Mouse (Mus musculus): ENCODE measurements around the gene Prkag1. TPM values are rescaled to one million over a fixed set of nuclear protein-coding genes. Genes with fewer than 3 reads are reported as not detected.
"Not testable (repeated sequence)": the region's sequence is repeated elsewhere in the genome, so short reads cannot be mapped to it uniquely, and the experiment has no call there.

Gene Prkag1
- polyA plus RNA-seq, 1 experiment from 2014 or later, result 71.7 TPM

- H3K4me3 ChIP-seq (ENCODE audit: low read depth, low read length), result no peak overlapping the region
- DNase-seq (ENCODE audit: low spot score) (no peak), ATAC-seq (ENCODE audit: low read depth) (no peak)
- no peak overlapping the region for H3K27ac ChIP-seq (replicated peaks; ENCODE audit: low read depth, low read length)
- no peaks in the 10 kb centered on the region for H3K4me1 ChIP-seq (ENCODE audit: control insufficient read depth, insufficient read depth, low read length)
- WGBS, result 34% methylated on average over 10 of the region's 10 CpGs
- no peak overlapping the region for H3K9ac ChIP-seq (ENCODE audit: low read depth, low read length)
- no peak overlapping the region for H3K4me2 ChIP-seq (ENCODE audit: low read depth, low read length)
- H3K36me3 ChIP-seq (ENCODE audit: control insufficient read depth, insufficient read depth, low read length), result peaks cover 60% of the 10 kb centered on the region
- H3K27me3 ChIP-seq (replicated peaks; ENCODE audit: control insufficient read depth, insufficient read depth, low read length), result no peaks in the 10 kb centered on the region
- H3K9me3 ChIP-seq (ENCODE audit: control insufficient read depth, low read length), result no peaks in the 10 kb centered on the region
Measured at GRCm38 (mm10) chr15:98821403-98821802, 9.9 kb downstream of the Prkag1 start.

GRCm38 (mm10) chr15:98820937-98821336, 10.4 kb downstream of the Prkag1 start:
- H3K9ac ChIP-seq (ENCODE audit: low read depth, low read length), result no peak overlapping the region
- ATAC-seq (ENCODE audit: low read depth) (no peak), DNase-seq (ENCODE audit: low spot score) (no peak)
- no peaks in the 10 kb centered on the region for H3K27me3 ChIP-seq (replicated peaks; ENCODE audit: control insufficient read depth, insufficient read depth, low read length)
- no peak overlapping the region for H3K4me3 ChIP-seq (ENCODE audit: low read depth, low read length)
- H3K27ac ChIP-seq (replicated peaks; ENCODE audit: low read depth, low read length), result no peak overlapping the region
- H3K36me3 ChIP-seq (ENCODE audit: control insufficient read depth, insufficient read depth, low read length), result peaks cover 61% of the 10 kb centered on the region
- no peaks in the 10 kb centered on the region for H3K9me3 ChIP-seq (ENCODE audit: control insufficient read depth, low read length)
- H3K4me1 ChIP-seq (ENCODE audit: control insufficient read depth, insufficient read depth, low read length), result no peaks in the 10 kb centered on the region
- no peak overlapping the region for H3K4me2 ChIP-seq (ENCODE audit: low read depth, low read length)
- 92% methylated on average over 4 of the region's 4 CpGs for WGBS

- no peak overlapping the region for H3K9ac ChIP-seq (ENCODE audit: low read depth, low read length)
- DNase-seq (ENCODE audit: low spot score) (no peak), ATAC-seq (ENCODE audit: low read depth) (no peak)
- H3K27me3 ChIP-seq (replicated peaks; ENCODE audit: control insufficient read depth, insufficient read depth, low read length), result no peaks in the 10 kb centered on the region
- H3K27ac ChIP-seq (replicated peaks; ENCODE audit: low read depth, low read length), result no peak overlapping the region
- no peak overlapping the region for H3K4me3 ChIP-seq (ENCODE audit: low read depth, low read length)
- no peaks in the 10 kb centered on the region for H3K9me3 ChIP-seq (ENCODE audit: control insufficient read depth, low read length)
- H3K36me3 ChIP-seq (ENCODE audit: control insufficient read depth, insufficient read depth, low read length), result peaks cover 57% of the 10 kb centered on the region
- no peak overlapping the region for H3K4me2 ChIP-seq (ENCODE audit: low read depth, low read length)
- no peaks in the 10 kb centered on the region for H3K4me1 ChIP-seq (ENCODE audit: control insufficient read depth, insufficient read depth, low read length)
- WGBS, result 88% methylated on average over 7 of the region's 7 CpGs
Measured at GRCm38 (mm10) chr15:98818171-98818570, 13.2 kb downstream of the Prkag1 start.

DNA sequence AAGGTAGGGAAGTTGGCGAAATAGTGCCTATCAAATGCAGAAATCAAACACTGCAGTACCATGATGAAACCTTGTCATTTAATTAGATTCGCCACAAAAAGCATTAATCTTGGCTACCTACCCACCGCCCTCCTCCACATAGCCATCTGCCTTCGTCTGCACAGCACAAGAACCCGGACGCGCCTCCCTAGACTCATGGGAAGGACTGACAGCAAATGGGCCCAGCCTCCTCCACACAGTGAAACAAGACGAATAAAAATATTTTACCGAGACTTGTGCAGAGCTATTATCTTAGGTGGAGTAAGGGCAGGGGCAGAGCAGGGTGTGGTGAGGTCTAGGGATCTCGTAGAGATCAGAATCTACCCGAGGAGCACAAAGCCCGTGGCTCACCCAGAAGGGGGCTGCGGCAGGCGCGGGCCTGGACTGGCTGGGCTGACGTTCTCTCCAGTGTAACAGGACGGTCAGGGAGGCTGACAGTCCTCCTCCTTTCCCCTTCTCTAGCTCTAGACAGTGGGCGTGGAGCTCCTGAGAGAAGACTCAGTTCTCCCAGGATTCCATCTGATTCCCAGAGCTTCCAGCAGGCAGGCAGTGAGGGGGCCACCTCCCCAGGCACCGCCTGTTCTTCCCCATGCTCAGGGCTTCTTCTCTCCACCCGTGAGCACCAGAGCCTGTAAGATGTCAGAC, 18.4 kb downstream of the Prkag1 start:
- peaks cover 39% of the 10 kb centered on the region for H3K36me3 ChIP-seq (ENCODE audit: control insufficient read depth, insufficient read depth, low read length)
- no peak overlapping the region for H3K4me3 ChIP-seq (ENCODE audit: low read depth, low read length)
- DNase-seq (ENCODE audit: low spot score), result no peak
- H3K27me3 ChIP-seq (replicated peaks; ENCODE audit: control insufficient read depth, insufficient read depth, low read length), result peaks cover 22% of the 10 kb centered on the region
- WGBS, result 87% methylated on average over 15 of the region's 20 CpGs
- no peaks in the 10 kb centered on the region for H3K9me3 ChIP-seq (ENCODE audit: control insufficient read depth, low read length)
- no peak overlapping the region for H3K27ac ChIP-seq (replicated peaks; ENCODE audit: low read depth, low read length)
- H3K4me2 ChIP-seq (ENCODE audit: low read depth, low read length), result no peak overlapping the region
- H3K9ac ChIP-seq (ENCODE audit: low read depth, low read length), result no peak overlapping the region
- peaks cover 7% of the 10 kb centered on the region; the same call in 1 of the 2 replicates for H3K4me1 ChIP-seq (ENCODE audit: control insufficient read depth, insufficient read depth, low read length)
- no peak for ATAC-seq (ENCODE audit: low read depth)

GRCm38 (mm10) chr15:98810212-98810611, 21.1 kb downstream of the Prkag1 start:
- ATAC-seq (ENCODE audit: low read depth); H3K4me3 ChIP-seq (ENCODE audit: low read depth, low read length); DNase-seq (ENCODE audit: low spot score); H3K27ac ChIP-seq (replicated peaks; ENCODE audit: low read depth, low read length); H3K4me2 ChIP-seq (ENCODE audit: low read depth, low read length); H3K9ac ChIP-seq (ENCODE audit: low read depth, low read length); H3K9me3 ChIP-seq (ENCODE audit: control insufficient read depth, low read length): not testable (repeated sequence)
- peaks cover 49% of the 10 kb centered on the region for H3K27me3 ChIP-seq (replicated peaks; ENCODE audit: control insufficient read depth, insufficient read depth, low read length)
- H3K36me3 ChIP-seq (ENCODE audit: control insufficient read depth, insufficient read depth, low read length), result peaks cover 26% of the 10 kb centered on the region
- H3K4me1 ChIP-seq (ENCODE audit: control insufficient read depth, insufficient read depth, low read length), result peaks cover 20% of the 10 kb centered on the region
- WGBS, result 71% methylated on average over 6 of the region's 6 CpGs

DNA sequence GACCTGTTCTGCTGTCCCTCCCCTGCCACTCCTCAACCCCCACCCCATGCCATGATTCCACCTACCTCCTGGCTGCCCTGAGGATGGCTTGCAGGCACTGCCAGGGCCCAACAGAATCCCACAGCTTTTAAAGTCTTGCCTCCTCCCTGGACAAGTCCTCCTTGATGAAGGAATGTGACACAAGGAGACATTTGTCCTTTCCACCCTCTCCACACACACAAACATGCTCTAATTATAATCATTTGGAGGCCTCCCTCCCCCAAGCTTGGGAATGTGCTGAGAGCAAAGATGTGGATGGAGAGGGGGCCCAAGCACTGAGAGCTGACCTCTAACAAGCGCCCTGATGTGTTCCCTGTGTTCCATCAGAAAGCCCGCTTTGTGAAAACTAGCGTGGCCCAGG, 21.9 kb downstream of the Prkag1 start, which contains the start of gene Ddn:
Ddn (minus strand) TSS at position 101 of the 400 bp plus-strand sequence.
- H3K4me1 ChIP-seq (ENCODE audit: control insufficient read depth, insufficient read depth, low read length), result peaks cover 20% of the 10 kb centered on the region
- ATAC-seq (ENCODE audit: low read depth) (no peak), DNase-seq (ENCODE audit: low spot score) (no peak)
- peaks cover 57% of the 10 kb centered on the region for H3K27me3 ChIP-seq (replicated peaks; ENCODE audit: control insufficient read depth, insufficient read depth, low read length)
- WGBS, result 38% methylated on average over 3 of the region's 3 CpGs
- H3K4me2 ChIP-seq (ENCODE audit: low read depth, low read length), result peak within 1 kb of the TSS; percentile 75
- H3K4me3 ChIP-seq (ENCODE audit: low read depth, low read length), result peak within 1 kb of the TSS; percentile 48
- peaks cover 18% of the 10 kb centered on the region for H3K36me3 ChIP-seq (ENCODE audit: control insufficient read depth, insufficient read depth, low read length)
- H3K9me3 ChIP-seq (ENCODE audit: control insufficient read depth, low read length), result no peaks in the 10 kb centered on the region
- H3K27ac ChIP-seq (replicated peaks; ENCODE audit: low read depth, low read length), result no peak within 1 kb of the TSS
- H3K9ac ChIP-seq (ENCODE audit: low read depth, low read length), result peak within 1 kb of the TSS; percentile 22; the same call in 1 of the 2 replicates

- DNase-seq (ENCODE audit: low spot score), result no peak
- no peak for ATAC-seq (ENCODE audit: low read depth)
- Histone ChIP-seq H3K4me2 (ENCODE audit: low read depth, low read length) (peak overlapping the region; percentile 75; the same call in 1 of the 2 replicates), H3K9ac (ENCODE audit: low read depth, low read length) (0 out of 2 replicates have a peak overlapping the region, but pooled peaks have one; percentile 22), H3K4me3 (ENCODE audit: low read depth, low read length) (peak overlapping the region; percentile 48), H3K4me1 (ENCODE audit: control insufficient read depth, insufficient read depth, low read length) (peaks cover 20% of the 10 kb centered on the region), H3K27ac (replicated peaks; ENCODE audit: low read depth, low read length) (no peak overlapping the region), H3K9me3 (ENCODE audit: control insufficient read depth, low read length) (no peaks in the 10 kb centered on the region), H3K36me3 (ENCODE audit: control insufficient read depth, insufficient read depth, low read length) (peaks cover 13% of the 10 kb centered on the region), H3K27me3 (replicated peaks; ENCODE audit: control insufficient read depth, insufficient read depth, low read length) (peaks cover 64% of the 10 kb centered on the region)
- 20% methylated on average over 6 of the region's 6 CpGs for WGBS
Measured at GRCm38 (mm10) chr15:98808651-98809134, 22.6 kb downstream of the Prkag1 start.

DNA sequence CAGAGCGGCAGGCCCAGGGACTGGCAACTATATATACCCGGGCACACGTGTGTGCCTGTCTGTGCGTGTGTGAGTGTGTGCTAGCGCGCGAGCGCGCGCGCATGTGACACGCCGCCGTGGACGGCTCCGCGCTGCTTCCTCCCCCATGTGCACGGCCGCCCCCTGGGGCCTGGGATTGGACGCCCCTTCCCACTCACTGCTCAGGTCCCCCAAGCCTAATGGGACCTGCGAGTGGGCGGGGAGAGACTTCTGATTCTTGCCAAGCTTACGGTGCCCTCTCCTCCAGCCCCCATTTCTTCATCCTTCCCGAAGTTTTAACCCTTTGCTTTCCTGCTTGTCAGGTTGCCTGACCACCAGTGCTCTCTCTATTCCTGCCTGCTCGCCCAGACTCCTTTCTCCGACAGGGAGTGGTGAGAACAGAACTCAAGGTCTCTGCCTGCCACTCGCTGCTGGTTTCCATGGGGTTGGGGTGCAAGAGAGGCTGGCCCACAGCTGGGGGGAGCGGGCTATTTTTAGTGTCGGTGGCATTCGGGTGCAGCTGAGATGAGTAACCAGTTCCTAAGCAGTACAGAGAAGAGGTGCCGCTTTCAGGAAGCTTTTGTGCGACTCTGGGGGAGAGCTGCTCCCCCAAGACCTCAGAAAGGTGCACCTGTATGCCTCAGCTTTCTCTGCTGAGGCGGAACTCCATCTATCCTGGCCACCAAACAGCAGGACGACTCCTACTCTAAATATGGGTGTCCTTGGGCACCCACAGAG, 23.2 kb downstream of the Prkag1 start:
- H3K9ac ChIP-seq (ENCODE audit: low read depth, low read length), result peak overlapping the region; percentile 54
- 3% methylated on average over 14 of the region's 34 CpGs for WGBS
- peaks cover 20% of the 10 kb centered on the region for H3K4me1 ChIP-seq (ENCODE audit: control insufficient read depth, insufficient read depth, low read length)
- H3K4me2 ChIP-seq (ENCODE audit: low read depth, low read length), result peak overlapping the region; percentile 75
- ATAC-seq (ENCODE audit: low read depth) (0 out of 2 replicates have a peak, but pooled peaks have one; percentile 20), DNase-seq (ENCODE audit: low spot score) (peak; percentile 41)
- no peak overlapping the region for H3K27ac ChIP-seq (replicated peaks; ENCODE audit: low read depth, low read length)
- peak overlapping the region; percentile 48 for H3K4me3 ChIP-seq (ENCODE audit: low read depth, low read length)
- H3K36me3 ChIP-seq (ENCODE audit: control insufficient read depth, insufficient read depth, low read length), result peaks cover 8% of the 10 kb centered on the region
- H3K27me3 ChIP-seq (replicated peaks; ENCODE audit: control insufficient read depth, insufficient read depth, low read length), result peaks cover 70% of the 10 kb centered on the region
- H3K9me3 ChIP-seq (ENCODE audit: control insufficient read depth, low read length), result no peaks in the 10 kb centered on the region

Data from embryonic facial prominence, embryonic 14.5 days (tissue).